Mouse (Mus musculus) intestine, postnatal 0 days (tissue): ENCODE data around the gene Pde2a. TPM values are rescaled to one million over a fixed set of nuclear protein-coding genes. Genes with fewer than 3 reads are reported as not detected.

Experiments used
- ATAC-seq: fragments of 200-750 bp; cut with Nextera tagmentation; 2 replicates; pipeline ENCODE4 v1.8.0; 2017; ENCODE audit warnings: mild to moderate bottlenecking, moderate TSS enrichment, moderate library complexity
- H3K27ac ChIP-seq: fragments of 300-500 bp; sonication (generic); 2 replicates; pipeline ENCODE4 v1.5.1; 2014; ENCODE audit warnings: mild to moderate bottlenecking, low read depth, low read length, moderate library complexity
- H3K27me3 ChIP-seq: fragments of 300-500 bp; sonication (generic); replicated peaks from 2 replicates; pipeline ENCODE4 v1.6.1; 2014; ENCODE audit warnings: low read length, mixed read lengths; ENCODE audit not compliant: control insufficient read depth, insufficient read depth
- H3K36me3 ChIP-seq: fragments of 300-500 bp; sonication (generic); 2 replicates; pipeline ENCODE4 v1.6.1; 2014; ENCODE audit warnings: mild to moderate bottlenecking, moderate library complexity; ENCODE audit not compliant: control insufficient read depth, insufficient read depth
- H3K4me1 ChIP-seq: fragments of 300-500 bp; sonication (generic); replicated peaks from 2 replicates; pipeline ENCODE4 v1.6.1; 2014; ENCODE audit warnings: antibody characterized with exemption, low read length, mixed read lengths; ENCODE audit not compliant: control insufficient read depth, insufficient read depth
- H3K4me2 ChIP-seq: fragments of 300-500 bp; sonication (generic); replicated peaks from 2 replicates; pipeline ENCODE4 v1.6.1; 2014; ENCODE audit warnings: low read depth, mild to moderate bottlenecking, moderate library complexity
- H3K4me3 ChIP-seq: fragments of 300-500 bp; sonication (generic); 2 replicates; pipeline ENCODE4 v1.5.1; 2014; ENCODE audit warnings: low read depth, low read length
- H3K9ac ChIP-seq: fragments of 300-500 bp; sonication (generic); 2 replicates; pipeline ENCODE4 v1.6.1; 2014; ENCODE audit warnings: mild to moderate bottlenecking, low read depth, low read length
- H3K9me3 ChIP-seq: fragments of 300-500 bp; sonication (generic); 2 replicates; pipeline ENCODE4 v1.6.1; 2016; ENCODE audit warnings: mixed run types; ENCODE audit not compliant: control insufficient read depth
- CTCF ChIP-seq: sonication (generic); IDR thresholded peaks from 2 replicates; pipeline ENCODE4 v1.5.1; 2016; ENCODE audit warnings: low read depth, mild to moderate bottlenecking, control low read depth, antibody characterized with exemption, moderate library complexity
- WGBS: fragments of 180-500 bp; shearing (Covaris S2); extraction: QIAGEN DNeasy Blood & Tissue Kit; methylation state at CpG from one replicate; pipeline ENCODE4 v1.1.7; 2014; 5-methylcytosine and 5-hydroxymethylcytosine counted together
- polyA plus RNA-seq: library from polyadenylated mRNA; unstranded; fragments of >200 nt; fragmentation: Nextera tagmentation; extraction: Ambion mirVana; gene quantifications from 2 replicates; pipeline ENCODE4 v1.2.1, GENCODE M21; 2015

The Pde2a gene
- polyA plus RNA-seq, 1 experiment from 2014 or later, result 11.1 TPM

- no peaks in the 10 kb centered on the region for H3K9me3 ChIP-seq
- H3K27me3 ChIP-seq, result no peaks in the 10 kb centered on the region
- no peak overlapping the region for H3K27ac ChIP-seq
- ATAC-seq, result no peak
- H3K4me1 ChIP-seq, result no peaks in the 10 kb centered on the region; the same call in 1 of the 2 replicates
- no peak overlapping the region for H3K9ac ChIP-seq
- H3K4me2 ChIP-seq, result no peak overlapping the region
- H3K4me3 ChIP-seq, result no peak overlapping the region
- peak; percentile 99 for TF ChIP-seq CTCF
- peaks cover 47% of the 10 kb centered on the region for H3K36me3 ChIP-seq
These were observed 8.7 kb upstream of the Pde2a start for GRCm38 (mm10) chr7:101412796-101413195.

GRCm38 (mm10) chr7:101414209-101414608 is 7.3 kb upstream of the Pde2a start:
- H3K4me3 ChIP-seq, result no peak overlapping the region
- no peak for ATAC-seq
- peaks cover 33% of the 10 kb centered on the region for H3K36me3 ChIP-seq
- peaks cover 2% of the 10 kb centered on the region; the same call in 1 of the 2 replicates for H3K27me3 ChIP-seq
- no peaks in the 10 kb centered on the region; the same call in 1 of the 2 replicates for H3K4me1 ChIP-seq
- H3K4me2 ChIP-seq, result no peak overlapping the region
- H3K27ac ChIP-seq, result no peak overlapping the region
- WGBS, result 47% methylated on average over 4 of the region's 4 CpGs
- no peak for TF ChIP-seq CTCF
- H3K9me3 ChIP-seq, result no peaks in the 10 kb centered on the region
- H3K9ac ChIP-seq, result no peak overlapping the region

GRCm38 (mm10) chr7:101414661-101415511 is 6.6 kb upstream of the Pde2a start:
- Histone ChIP-seq H3K4me2 (no peak overlapping the region), H3K9me3 (no peaks in the 10 kb centered on the region), H3K27ac (no peak overlapping the region), H3K36me3 (peaks cover 29% of the 10 kb centered on the region; the same call in 1 of the 2 replicates), H3K4me3 (no peak overlapping the region), H3K4me1 (no peaks in the 10 kb centered on the region; the same call in 1 of the 2 replicates), H3K9ac (no peak overlapping the region), H3K27me3 (peaks cover 2% of the 10 kb centered on the region; the same call in 1 of the 2 replicates)
- WGBS, result 34% methylated on average over 6 of the region's 7 CpGs
- ATAC-seq, result peak; percentile 28; the same call in 1 of the 2 replicates
- TF ChIP-seq CTCF, result no peak

- Histone ChIP-seq H3K36me3 (peaks cover 26% of the 10 kb centered on the region; the same call in 1 of the 2 replicates), H3K27ac (no peak overlapping the region), H3K27me3 (peaks cover 2% of the 10 kb centered on the region; the same call in 1 of the 2 replicates), H3K9me3 (no peaks in the 10 kb centered on the region), H3K4me2 (no peak overlapping the region), H3K4me3 (no peak overlapping the region), H3K9ac (no peak overlapping the region), H3K4me1 (no peaks in the 10 kb centered on the region; the same call in 1 of the 2 replicates)
- no peak for TF ChIP-seq CTCF
- 39% methylated on average over 8 of the region's 8 CpGs for WGBS
- ATAC-seq, result no peak
These were observed 5.9 kb upstream of the Pde2a start for GRCm38 (mm10) chr7:101415512-101416100.

GRCm38 (mm10) chr7:101416391-101416790 is 5.1 kb upstream of the Pde2a start:
- no peak for ATAC-seq
- Histone ChIP-seq H3K9ac (no peak overlapping the region), H3K4me2 (no peak overlapping the region), H3K27ac (no peak overlapping the region), H3K9me3 (no peaks in the 10 kb centered on the region), H3K27me3 (peaks cover 2% of the 10 kb centered on the region; the same call in 1 of the 2 replicates), H3K36me3 (peaks cover 20% of the 10 kb centered on the region; the same call in 1 of the 2 replicates), H3K4me1 (no peaks in the 10 kb centered on the region; the same call in 1 of the 2 replicates), H3K4me3 (no peak overlapping the region)
- no peak for TF ChIP-seq CTCF
- WGBS, result 33% methylated on average over 5 of the region's 5 CpGs

GRCm38 (mm10) chr7:101419013-101419770 is 2.3 kb upstream of the Pde2a start:
- WGBS, result 5% methylated on average over 27 of the region's 27 CpGs
- TF ChIP-seq CTCF, result no peak
- no peak for ATAC-seq
- H3K4me2 ChIP-seq, result no peak overlapping the region
- no peak overlapping the region for H3K4me3 ChIP-seq
- H3K27me3 ChIP-seq, result peaks cover 2% of the 10 kb centered on the region; the same call in 1 of the 2 replicates
- no peak overlapping the region for H3K9ac ChIP-seq
- no peaks in the 10 kb centered on the region; the same call in 1 of the 2 replicates for H3K4me1 ChIP-seq
- peaks cover 6% of the 10 kb centered on the region; the same call in 1 of the 2 replicates for H3K36me3 ChIP-seq
- no peaks in the 10 kb centered on the region for H3K9me3 ChIP-seq
- no peak overlapping the region for H3K27ac ChIP-seq
